Mouse (Mus musculus): ENCODE results near the gene Mest.

DNA sequence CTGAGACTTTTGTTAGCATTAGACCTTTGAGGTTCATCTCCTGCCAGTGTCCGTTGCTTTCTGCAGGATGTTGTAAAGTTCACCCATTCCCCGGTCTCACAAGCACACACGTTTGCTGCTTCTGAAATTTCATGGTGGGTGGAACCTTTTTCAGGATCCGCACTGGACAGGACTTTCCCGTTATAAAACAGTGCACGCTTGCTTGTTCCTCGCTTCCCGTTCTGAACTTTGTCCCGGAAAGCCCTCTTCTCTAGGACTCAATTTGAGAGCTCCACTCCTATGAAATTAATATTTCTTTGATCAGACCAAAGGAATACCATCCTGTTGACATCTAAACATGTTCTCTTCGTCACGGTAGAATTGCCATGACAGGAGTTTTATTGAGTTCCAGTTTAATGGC is 9.5 kb upstream of the Mest start:
- TF ChIP-seq POLR2A (IDR thresholded peaks at IDR 0.05; ENCODE audit: borderline replicate concordance, insufficient read depth, low read length) (no peak), CTCF (IDR thresholded peaks at IDR 0.05; ENCODE audit: borderline replicate concordance, insufficient read depth, low read depth, low read length) (no peak)

Data from cerebellum, adult 2 months (tissue).